11 mouse cellular contexts compared by ENCODE assay signal in the genomic region with DNA sequence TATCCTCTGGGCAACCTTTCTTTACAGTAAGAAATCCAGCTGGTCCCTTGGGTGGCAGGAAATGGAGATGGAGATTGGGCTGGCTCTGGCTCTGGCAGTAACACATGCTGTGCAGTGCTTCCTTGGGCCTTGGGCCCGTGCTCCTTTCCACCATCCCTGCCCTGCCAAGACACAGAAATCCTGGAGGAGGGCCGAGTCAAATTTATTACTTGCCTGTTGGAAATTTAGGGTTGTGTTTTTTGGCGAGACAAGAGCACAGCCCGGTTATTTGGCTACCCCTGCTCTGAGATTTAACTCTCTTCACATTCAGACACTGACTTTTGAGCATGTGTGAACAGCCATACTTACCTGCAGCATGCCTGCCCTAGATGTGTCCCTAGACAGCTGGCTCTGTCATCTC. TPM values are rescaled to one million over a fixed set of nuclear protein-coding genes. Genes with fewer than 3 reads are reported as not detected.
DNase-seq lines count a peak whose midpoint lies in the region; ATAC-seq and TF ChIP-seq lines count a peak whose summit lies in the region.
"Had no signal": no experiment of that assay in that cellular context is flagged by ENCODE, and none has a peak within 500 bp of the region (broad histone marks: within the 10 kb centered on the region; RNA-seq: fewer than 3 reads in every experiment).

No protein-coding gene starts in this region.

- intact Hi-C loops in left cerebral cortex, postnatal 25 days (cut with DNase I): no loop called here

- TF ChIP-seq CTCF in cerebellum, adult 2 months (IDR thresholded peaks at IDR 0.05; ENCODE audit: borderline replicate concordance, insufficient read depth, low read depth, low read length): no peak
- TF ChIP-seq CTCF in intestine, postnatal 0 days (IDR thresholded peaks at IDR 0.05; ENCODE audit: low read depth): no peak

- DNase-seq in limb, embryonic 10.5 days (ENCODE audit: low spot score): no peak
- DNase-seq in cerebellum, adult 2 months: peak; percentile 70 to 82
- DNase-seq in heart, adult 8-10 months (ENCODE audit: low spot score): peak; percentile 63
- peak; percentile 18 for DNase-seq in ovary, adult 18-20 months (ENCODE audit: low spot score)
- no peak for DNase-seq in liver, embryonic 11.5 days (ENCODE audit: low spot score)
- no peak for DNase-seq in left cerebral cortex, postnatal 25 days (ENCODE audit: low spot score in 2 of 2)
- DNase-seq: embryo, embryonic 11 days had no signal

- H3K9me3 ChIP-seq in limb, embryonic 12.5 days: no peaks in the 10 kb centered on the region
- no peaks in the 10 kb centered on the region for H3K9me3 ChIP-seq in limb, embryonic 10.5 days (replicated peaks)
- H3K9me3 ChIP-seq in liver, embryonic 11.5 days (ENCODE audit: control insufficient read depth, low read length): no peaks in the 10 kb centered on the region
- H3K9me3 ChIP-seq in intestine, postnatal 0 days (ENCODE audit: control insufficient read depth): no peaks in the 10 kb centered on the region
- H3K9me3 ChIP-seq: G1E; midbrain, embryonic 12.5 days had no signal

- H3K4me2 ChIP-seq in limb, embryonic 12.5 days: no peak overlapping the region
- H3K4me2 ChIP-seq in liver, embryonic 11.5 days: no peak overlapping the region
- H3K4me2 ChIP-seq in intestine, postnatal 0 days (replicated peaks; ENCODE audit: low read depth): no peak overlapping the region
- H3K4me2 ChIP-seq: midbrain, embryonic 12.5 days had no signal

- H3K9ac ChIP-seq in limb, embryonic 12.5 days (replicated peaks): no peak overlapping the region
- H3K9ac ChIP-seq in liver, embryonic 11.5 days (ENCODE audit: low read depth, low read length): no peak overlapping the region
- H3K9ac ChIP-seq in intestine, postnatal 0 days (ENCODE audit: low read depth, low read length): no peak overlapping the region
- H3K9ac ChIP-seq: midbrain, embryonic 12.5 days had no signal

- H3K27me3 ChIP-seq in limb, embryonic 12.5 days: no peaks in the 10 kb centered on the region
- no peaks in the 10 kb centered on the region for H3K27me3 ChIP-seq in limb, embryonic 10.5 days (ENCODE audit: low read depth, poor library complexity, severe bottlenecking)
- H3K27me3 ChIP-seq in cerebellum, adult 2 months (ENCODE audit: control insufficient read depth, insufficient read depth, low read length): no peaks in the 10 kb centered on the region
- no peaks in the 10 kb centered on the region for H3K27me3 ChIP-seq in liver, embryonic 11.5 days (replicated peaks; ENCODE audit: control insufficient read depth, insufficient read depth, low read length)
- H3K27me3 ChIP-seq in intestine, postnatal 0 days (replicated peaks; ENCODE audit: control insufficient read depth, insufficient read depth, low read length): no peaks in the 10 kb centered on the region
- H3K27me3 ChIP-seq: midbrain, embryonic 12.5 days had no signal

- no peak for TF ChIP-seq POLR2A in cerebellum, adult 2 months (IDR thresholded peaks at IDR 0.05; ENCODE audit: borderline replicate concordance, insufficient read depth, low read length)

- H3K36me3 ChIP-seq in limb, embryonic 12.5 days: no peaks in the 10 kb centered on the region
- no peaks in the 10 kb centered on the region for H3K36me3 ChIP-seq in limb, embryonic 10.5 days
- H3K36me3 ChIP-seq in liver, embryonic 11.5 days (ENCODE audit: control insufficient read depth, insufficient read depth, low read length): no peaks in the 10 kb centered on the region
- H3K36me3 ChIP-seq in intestine, postnatal 0 days (ENCODE audit: control insufficient read depth, insufficient read depth): no peaks in the 10 kb centered on the region
- H3K36me3 ChIP-seq: midbrain, embryonic 12.5 days had no signal

- no peak overlapping the region for H3K4me3 ChIP-seq in limb, embryonic 12.5 days (replicated peaks)
- no peak overlapping the region for H3K4me3 ChIP-seq in limb, embryonic 10.5 days
- no peak overlapping the region for H3K4me3 ChIP-seq in cerebellum, adult 2 months (replicated peaks; ENCODE audit: insufficient read depth, low read depth, low read length)
- no peak overlapping the region for H3K4me3 ChIP-seq in liver, embryonic 11.5 days (ENCODE audit: low read depth, low read length)
- no peak overlapping the region for H3K4me3 ChIP-seq in intestine, postnatal 0 days (ENCODE audit: low read depth, low read length)
- H3K4me3 ChIP-seq: midbrain, embryonic 12.5 days had no signal

- no peak for ATAC-seq in limb, embryonic 12.5 days (ENCODE audit: insufficient number of reproducible peaks, insufficient read depth, low FRiP score, low TSS enrichment, low read depth)
- no peak for ATAC-seq in liver, embryonic 11.5 days (replicated peaks; ENCODE audit: low FRiP score)
- no peak for ATAC-seq in intestine, postnatal 0 days

- H3K27ac ChIP-seq in limb, embryonic 12.5 days: 0 out of 2 replicates have a peak overlapping the region, but pooled peaks have one; percentile 2
- H3K27ac ChIP-seq in limb, embryonic 10.5 days: no peak overlapping the region
- H3K27ac ChIP-seq in cerebellum, adult 2 months (ENCODE audit: insufficient read depth, low read length): no peak overlapping the region
- H3K27ac ChIP-seq in liver, embryonic 11.5 days (ENCODE audit: low read depth, low read length): no peak overlapping the region
- H3K27ac ChIP-seq in intestine, postnatal 0 days (ENCODE audit: low read depth, low read length): no peak overlapping the region
- H3K27ac ChIP-seq: midbrain, embryonic 12.5 days had no signal

- WGBS in limb, embryonic 12.5 days: 49% methylated on average over 4 of the region's 4 CpGs
- whole genome bisulfite sequencing in limb, embryonic 10.5 days: 79% methylated on average over 4 of the region's 4 CpGs
- WGBS in cerebellum, adult 2 months: 6% methylated on average over 4 of the region's 4 CpGs
- 85% methylated on average over 4 of the region's 4 CpGs for WGBS in liver, embryonic 11.5 days
- WGBS in intestine, postnatal 0 days: 63% methylated on average over 4 of the region's 4 CpGs

- peaks cover 11% of the 10 kb centered on the region; the same call in 1 of the 2 replicates for H3K4me1 ChIP-seq in limb, embryonic 12.5 days (replicated peaks)
- H3K4me1 ChIP-seq in limb, embryonic 10.5 days: no peaks in the 10 kb centered on the region; the same call in 1 of the 2 replicates
- peaks cover 6% of the 10 kb centered on the region; the same call in 1 of the 2 replicates for H3K4me1 ChIP-seq in cerebellum, adult 2 months (ENCODE audit: control insufficient read depth, insufficient read depth, low read length)
- H3K4me1 ChIP-seq in liver, embryonic 11.5 days (replicated peaks; ENCODE audit: control insufficient read depth, insufficient read depth, low read length): no peaks in the 10 kb centered on the region; the same call in 1 of the 2 replicates
- peaks cover 9% of the 10 kb centered on the region; the same call in 1 of the 2 replicates for H3K4me1 ChIP-seq in intestine, postnatal 0 days (replicated peaks; ENCODE audit: control insufficient read depth, insufficient read depth, low read length)

RNA-seq across cellular contexts. Expression of gene Borcs5, which starts 56.8 kb away (rescaled TPM):
- polyA plus RNA-seq in limb, embryonic 12.5 days (2016; fragmentation: Nextera tagmentation; extraction: Ambion mirVana): 19.5 and 22.4 TPM in 2 replicates
- polyA plus RNA-seq in limb, embryonic 10.5 days (2016; fragmentation: Nextera tagmentation; extraction: Ambion mirVana): 14.8 and 18.0 TPM in 2 replicates
- polyA plus RNA-seq in cerebellum, adult 2 months (2012; rRNA removed): 38.1 and 39.9 TPM in 2 replicates
- total RNA-seq in heart, adult 8-10 months (2022): 10 to 100 TPM; 10.3 to 12.6 (median 11.5) TPM
- polyA plus RNA-seq in liver, embryonic 11.5 days (2014; fragmentation: Nextera tagmentation; extraction: Ambion mirVana): 18.0 and 19.0 TPM in 2 replicates
- 10 to 100 TPM; 32.1 to 36.1 TPM for total RNA-seq in left cerebral cortex, postnatal 25 days (2021)
- 13.5 and 15.1 TPM in 2 replicates for polyA plus RNA-seq in intestine, postnatal 0 days (2015; fragmentation: Nextera tagmentation; extraction: Ambion mirVana)

Comparison
In these comparisons a context has a peak if more than half of its experiments do, and no peak if none do; other contexts are left out.
1. DNase-seq: peak in cerebellum, adult 2 months (2 of 2), heart, adult 8-10 months (single experiment) and ovary, adult 18-20 months (single experiment); none in limb, embryonic 10.5 days (single experiment), liver, embryonic 11.5 days (single experiment) and left cerebral cortex, postnatal 25 days (0 of 2).